Mouse (Mus musculus) adrenal gland, adult (tissue): ENCODE measurements around the gene Gas2l2.

ENCODE experiments used
- DNase-seq, 2 experiments: peaks; one replicate each; pipeline ENCODE4 v3.0.0; 2022 to 2023; ENCODE audit warnings: low spot score in 1 of 2; ENCODE audit not compliant: inconsistent age in 2 of 2

The Gas2l2 gene

DNA sequence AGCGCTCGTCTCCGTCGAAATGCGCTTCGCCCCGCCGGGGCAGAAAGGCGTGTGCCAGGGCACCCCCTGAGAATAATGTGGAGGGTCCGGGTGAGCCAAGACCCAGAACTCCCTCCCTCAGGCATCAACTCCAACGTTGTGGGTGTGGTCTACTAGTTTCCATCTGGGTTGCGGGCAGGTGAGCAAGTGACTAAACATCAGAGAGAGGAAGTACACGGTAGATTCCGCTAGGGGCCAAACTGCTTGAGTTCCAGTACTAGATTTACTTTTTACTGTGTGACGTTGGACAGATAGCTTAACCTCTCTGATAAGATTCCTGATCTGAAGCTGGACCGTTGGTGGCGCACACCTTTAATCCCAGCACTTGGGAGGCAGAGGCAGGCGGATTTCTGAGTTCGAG is 15.7 kb upstream of the Gas2l2 start:
- peak in 1 of 2 experiments; percentile 25 for DNase-seq

DNA sequence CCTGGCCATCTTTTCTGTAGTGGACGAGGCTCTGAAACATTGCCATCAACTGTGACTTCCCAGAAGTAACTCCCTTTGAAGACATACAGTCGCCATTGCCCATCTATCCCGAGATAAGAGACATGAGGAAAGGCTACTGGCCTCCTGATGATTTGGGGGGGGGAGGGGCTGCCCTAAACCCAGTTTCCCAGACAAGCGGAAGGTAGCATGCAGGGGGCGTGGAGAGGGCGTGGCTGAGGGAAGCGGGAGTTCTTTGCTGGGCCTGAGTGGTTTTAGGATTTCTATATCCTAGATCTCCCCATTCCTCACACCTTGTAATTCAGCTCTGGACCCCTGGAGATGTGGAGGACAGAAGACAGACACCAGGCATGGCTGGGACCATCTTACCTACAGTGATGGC is 14.6 kb upstream of the Gas2l2 start:
- DNase-seq, result no peak

DNA sequence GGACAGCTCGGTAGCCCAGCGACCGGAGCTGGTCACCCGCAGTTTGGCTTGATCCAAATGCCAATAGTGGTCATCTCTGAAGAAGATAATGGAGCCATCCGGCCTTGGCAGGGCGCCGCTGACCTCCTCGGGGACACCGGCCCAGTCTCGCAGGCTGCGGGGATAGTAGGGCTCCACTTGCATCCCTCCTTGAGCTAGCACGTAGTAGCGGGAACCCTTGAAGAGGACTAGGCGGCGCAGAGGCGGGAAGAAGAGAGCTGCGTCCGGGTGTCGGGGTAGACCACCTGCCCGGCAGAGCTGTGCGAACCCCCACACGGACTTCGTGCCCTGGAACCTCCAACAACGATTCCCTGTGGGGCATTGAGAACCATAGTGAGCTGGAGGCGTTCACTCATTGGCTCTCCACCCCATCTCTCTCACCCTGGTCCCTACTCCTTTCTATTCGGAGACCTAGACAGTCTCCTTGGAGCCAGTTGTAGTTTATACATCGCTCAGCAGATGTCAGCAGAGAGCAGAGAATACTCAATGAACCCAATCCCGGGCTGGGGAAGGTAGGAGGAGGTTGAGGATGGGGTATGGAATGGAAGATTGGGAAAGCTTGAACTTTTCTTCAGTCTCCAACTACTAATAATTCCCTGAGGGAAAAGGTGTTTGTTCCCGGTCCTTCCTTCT is 13.5 kb upstream of the Gas2l2 start:
- DNase-seq, result peak; percentile 73 to 94

DNA sequence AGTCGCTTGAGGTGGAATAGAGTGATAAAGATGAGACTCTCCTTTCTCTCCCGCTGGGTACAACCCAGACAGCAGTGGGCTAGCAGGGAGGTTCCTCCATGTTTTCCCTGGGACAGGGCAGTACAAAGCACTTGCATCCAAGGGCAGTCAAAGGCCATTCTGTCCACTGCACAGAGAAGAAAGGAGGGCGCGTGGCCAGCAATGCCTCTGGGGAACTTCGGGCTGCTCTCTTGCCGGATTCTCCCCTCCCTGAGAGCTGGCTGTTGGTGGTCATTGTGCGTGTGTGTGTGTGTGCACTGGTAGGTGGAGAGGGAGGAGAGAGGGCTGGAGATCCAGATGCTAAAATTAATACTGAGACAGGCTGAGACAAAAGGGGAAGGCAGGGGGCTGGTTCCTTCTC is 12.0 kb upstream of the Gas2l2 start:
- peak; percentile 40 to 79 for DNase-seq

DNA sequence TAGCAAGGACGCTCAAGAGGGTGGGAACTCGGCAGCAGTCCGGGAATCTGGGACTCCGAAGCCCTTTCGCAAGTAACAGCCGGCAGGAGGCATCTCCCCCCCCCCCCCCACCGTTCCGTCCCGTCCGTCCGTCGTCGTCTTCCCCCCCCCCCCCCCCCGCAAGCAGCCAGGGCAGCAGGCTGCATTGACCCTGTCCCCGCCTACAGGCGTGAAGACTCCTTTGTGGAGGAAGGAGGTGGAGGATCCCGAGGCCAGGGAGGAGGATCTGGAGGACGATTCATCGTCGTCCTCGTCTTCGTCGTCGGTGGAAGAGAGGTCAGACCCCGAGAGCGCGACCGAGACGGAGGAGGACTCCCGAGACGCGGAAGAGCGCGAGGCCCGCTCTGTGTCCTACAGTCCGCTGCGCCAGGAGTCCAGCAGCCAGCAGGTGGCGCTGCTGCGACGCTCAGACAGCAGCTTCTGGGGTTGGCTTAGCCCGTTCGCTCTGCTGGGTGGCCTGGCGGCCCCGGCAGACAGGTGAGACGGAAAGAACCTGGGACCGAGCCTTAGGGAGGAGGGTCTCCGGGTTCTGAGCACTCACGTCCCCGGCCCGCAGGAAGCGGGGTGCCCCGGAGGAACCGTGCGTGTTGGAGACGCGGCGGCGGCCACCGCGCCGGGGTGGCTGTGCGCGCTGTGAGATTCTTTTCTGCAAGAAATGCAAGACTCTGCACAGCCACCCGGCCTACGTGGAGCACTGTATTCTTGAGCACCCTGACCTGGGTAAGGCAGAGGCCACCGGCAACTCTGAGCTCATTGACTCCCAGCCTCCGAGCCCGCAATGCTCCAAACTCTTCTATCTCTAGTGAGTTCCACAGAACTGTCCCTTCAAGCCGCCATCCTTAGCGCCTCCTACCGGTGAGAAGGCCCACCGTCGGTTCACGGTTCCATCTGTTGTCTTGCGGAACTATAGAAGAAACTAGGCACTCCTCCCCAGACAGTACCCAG is 11.1 kb upstream of the Gas2l2 start:
- DNase-seq, result peak; percentile 88 to 96

DNA sequence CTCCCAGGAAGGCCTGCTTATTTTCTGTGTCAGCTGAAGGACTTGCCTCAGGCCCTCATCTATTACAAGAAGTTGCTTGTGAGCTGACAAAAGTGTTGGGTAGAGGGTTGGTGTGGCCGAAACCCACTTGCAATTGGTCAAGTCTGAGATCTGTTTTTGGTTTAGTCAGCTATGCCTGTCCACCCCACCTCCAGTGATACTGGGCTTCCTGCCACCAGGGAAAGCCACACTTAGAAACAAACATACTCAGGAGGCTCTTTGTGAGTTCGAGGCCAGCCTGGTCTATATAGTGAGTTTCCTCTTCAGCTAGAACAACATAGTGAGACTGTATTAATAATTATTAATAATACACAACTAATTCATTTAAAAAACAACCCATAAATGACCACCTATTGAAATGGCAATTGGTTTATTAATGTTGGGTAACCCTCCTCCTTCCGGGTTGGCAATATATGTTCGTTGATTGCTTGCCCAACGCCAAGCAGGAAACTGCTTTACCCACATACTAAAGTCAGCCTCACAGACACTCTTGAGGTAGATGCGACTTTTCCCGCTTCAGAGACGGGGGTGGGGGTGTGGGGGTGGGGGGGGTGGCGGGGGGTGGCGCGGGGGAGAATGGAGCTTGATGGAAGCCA is 10.3 kb upstream of the Gas2l2 start:
- DNase-seq, result peak in 1 of 2 experiments; percentile 27

DNA sequence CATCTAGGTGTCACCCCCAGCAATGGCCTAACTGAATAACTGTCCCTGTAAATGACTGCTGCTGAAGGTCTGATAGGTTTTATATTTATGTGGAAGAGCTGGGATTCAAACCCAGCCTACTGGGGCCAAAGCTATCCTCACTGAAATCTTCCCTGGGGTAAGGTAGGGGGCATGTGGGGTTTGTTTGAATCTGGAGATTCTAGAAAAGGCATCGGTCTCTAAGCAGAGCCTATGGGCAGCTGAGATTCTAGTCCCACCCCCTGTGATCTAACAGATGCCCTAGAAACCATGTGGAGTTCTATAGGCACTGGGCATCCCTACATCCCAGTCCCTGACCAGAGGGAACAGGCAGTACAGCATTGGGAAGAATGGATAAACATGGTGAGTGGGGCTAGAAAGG is 8.1 kb upstream of the Gas2l2 start, which contains the start of gene 1700020L24Rik:
Gene 1700020L24Rik (plus strand): TSS at position 301 of the 400 bp plus-strand sequence.
- no peak for DNase-seq

DNA sequence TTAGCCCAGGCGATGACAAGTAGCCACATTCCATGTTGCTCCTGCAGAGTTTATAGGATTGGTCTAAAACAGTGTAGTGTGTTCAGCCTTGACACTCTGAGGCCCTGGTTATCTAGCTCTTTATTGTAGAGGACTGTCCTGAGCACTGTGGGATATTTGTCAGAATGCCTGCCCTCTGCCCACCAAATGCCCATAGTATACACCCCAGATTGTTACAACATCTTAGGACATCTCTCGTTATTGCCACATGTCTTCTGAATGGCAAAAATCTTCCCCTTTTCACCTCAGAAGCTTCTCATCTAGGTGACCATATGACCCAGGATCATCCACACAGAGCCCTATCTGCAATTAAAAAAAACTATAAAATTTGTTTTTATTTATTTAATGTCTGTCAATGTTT is 3.3 kb upstream of the Gas2l2 start:
- no peak for DNase-seq

DNA sequence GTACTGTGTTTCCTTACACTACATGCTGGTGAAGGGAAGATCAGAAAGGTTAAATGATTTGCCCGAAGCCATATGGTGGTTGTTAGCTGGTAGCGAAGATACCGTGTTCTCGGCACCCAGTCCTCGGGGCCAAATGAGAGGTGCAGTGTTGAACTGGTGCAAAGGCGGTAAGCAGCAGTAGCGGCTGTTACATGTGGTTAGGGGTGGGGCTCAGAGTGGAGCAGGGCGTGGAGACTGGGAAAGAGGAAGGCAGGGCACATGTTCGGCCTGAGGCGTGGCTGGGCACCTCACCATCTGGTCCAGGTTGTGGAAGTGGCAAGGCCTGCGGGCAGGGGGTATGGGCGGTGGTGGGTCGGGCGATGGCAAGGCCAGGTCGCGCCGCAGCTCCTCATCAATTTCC is 2.3 kb downstream of the Gas2l2 start:
- peak in 1 of 2 experiments; percentile 52 for DNase-seq

DNA sequence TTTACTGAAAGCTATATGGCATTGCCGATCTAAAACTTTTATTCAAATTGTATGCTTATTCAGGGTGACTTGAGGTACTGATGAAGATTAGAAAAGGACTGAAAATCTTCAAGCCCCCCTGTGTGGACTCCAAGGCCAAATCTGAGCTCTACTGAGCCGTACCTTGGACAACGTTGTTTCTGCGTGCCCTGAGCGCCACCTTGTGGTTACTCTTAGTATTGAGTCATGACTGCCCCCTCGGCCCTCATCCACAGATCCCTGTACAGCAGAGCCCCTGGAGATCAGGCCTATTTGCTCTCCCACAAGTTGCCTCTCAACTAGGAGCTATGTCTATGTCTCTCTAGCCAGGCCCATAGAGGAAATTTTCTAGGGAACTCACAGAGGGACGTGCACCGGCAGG is 4.6 kb downstream of the Gas2l2 start:
- peak; percentile 56 to 93 for DNase-seq

DNA sequence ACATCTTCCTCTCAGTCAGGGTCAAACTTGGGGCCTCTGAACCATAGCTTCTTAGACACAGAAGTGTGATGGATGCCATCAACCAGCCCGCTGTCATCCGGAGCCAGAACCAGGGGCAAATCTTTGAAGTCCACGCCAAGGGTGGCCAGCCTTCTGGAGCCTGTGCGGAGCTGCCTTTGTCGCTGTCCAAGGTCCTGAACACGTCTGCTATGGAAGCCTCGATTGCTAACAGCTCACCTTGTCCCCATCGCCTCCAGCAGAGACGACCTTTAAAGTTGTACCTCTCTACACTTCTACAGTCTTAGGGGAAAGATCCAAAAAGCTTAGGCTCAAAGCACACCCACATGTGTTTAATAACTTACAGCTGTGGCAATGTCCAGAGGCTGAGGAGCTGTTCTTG is 8.0 kb downstream of the Gas2l2 start:
- DNase-seq, result peak; percentile 71 to 90

DNA sequence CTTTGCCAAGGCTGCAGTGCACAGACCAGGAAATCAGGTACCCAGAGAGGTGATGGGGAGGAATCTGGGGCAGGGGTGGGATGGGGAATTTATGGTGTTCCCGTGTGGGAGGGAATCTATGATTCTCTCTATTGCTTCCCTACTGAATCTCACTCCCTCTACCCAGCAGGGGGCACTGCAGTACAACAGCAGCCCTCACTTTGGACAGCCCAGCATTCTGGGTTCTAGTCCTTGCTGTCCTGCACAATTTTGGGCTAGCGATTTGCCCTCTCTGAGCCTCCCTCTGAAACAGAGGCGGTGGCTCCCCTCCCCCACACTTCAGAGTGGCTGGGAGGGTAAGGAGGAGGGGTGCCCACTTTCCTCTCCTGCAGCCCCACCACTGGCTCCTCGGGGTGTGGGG is 8.9 kb downstream of the Gas2l2 start:
- DNase-seq, result no peak

DNA sequence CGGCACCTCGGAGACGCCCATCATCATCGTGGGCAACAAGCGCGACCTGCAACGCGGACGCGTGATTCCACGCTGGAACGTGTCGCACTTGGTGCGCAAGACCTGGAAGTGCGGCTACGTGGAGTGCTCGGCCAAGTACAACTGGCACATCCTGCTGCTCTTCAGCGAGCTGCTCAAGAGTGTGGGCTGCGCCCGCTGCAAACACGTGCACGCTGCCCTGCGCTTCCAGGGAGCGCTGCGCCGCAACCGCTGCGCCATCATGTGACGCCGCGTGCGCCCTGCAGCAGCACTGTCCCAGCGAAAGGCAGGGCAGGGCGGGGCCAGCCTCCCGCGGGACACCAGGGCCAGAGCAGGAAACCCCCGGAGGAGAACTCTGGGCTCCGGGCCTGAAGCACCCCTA is 10.7 kb downstream of the Gas2l2 start:
- DNase-seq, result no peak

DNA sequence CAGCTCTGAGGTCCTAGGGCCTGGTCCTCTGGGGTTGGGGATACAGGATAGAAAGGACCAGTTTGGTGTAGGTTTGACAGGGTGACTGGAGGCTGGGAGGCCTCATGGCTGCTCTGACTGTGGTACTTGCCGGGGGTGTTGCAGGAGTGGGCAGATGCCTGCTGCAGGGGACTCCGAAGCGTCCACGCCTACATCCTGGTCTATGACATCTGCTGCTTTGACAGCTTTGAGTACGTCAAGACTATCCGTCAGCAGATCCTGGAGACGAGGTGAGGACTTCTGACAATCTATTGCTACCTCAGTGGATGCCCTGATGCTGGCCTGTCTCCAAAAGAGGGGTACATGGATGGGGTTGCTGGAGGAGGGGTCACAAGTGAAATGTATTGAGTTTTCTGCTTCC is 11.5 kb downstream of the Gas2l2 start:
- no peak for DNase-seq

DNA sequence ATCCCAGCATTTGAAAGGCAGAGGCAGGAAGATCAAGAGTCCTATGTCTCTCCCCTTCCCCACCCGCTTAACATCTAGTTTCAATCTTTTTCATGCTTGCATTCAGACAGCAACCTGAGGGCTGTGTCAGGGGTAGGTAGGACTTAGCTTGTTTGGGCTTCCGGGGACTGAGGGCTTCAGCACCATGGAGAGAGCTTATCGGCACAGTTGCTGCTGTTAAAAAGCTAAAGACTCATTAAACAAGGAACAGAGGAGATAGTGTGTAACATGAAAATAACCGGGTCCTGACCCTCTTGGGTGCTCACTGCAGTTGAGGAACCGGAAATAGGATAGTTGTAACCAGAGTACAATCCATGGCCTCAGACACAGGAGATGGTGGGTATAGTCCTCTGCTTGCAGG is 12.2 kb downstream of the Gas2l2 start:
- peak; percentile 67 to 88 for DNase-seq

DNA sequence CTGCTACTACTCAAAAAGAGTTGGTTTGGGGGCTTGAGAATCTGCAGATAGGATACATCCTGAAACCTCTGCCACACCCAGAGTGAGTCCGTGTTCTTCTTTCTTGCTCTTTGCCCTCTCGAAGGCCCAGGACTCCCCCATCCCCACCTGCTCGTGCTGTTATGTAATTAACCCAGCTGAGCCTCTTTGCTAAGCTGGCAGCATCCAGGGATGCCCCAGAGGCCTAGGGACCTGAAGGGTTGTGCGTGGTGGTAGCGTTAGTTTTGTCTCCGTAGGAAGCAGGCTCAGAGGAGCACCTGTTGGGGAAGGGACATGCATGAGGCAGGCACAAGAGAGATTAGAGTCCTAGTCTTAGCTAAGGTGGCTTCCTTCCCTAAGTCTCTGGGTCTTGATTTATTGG is 18.7 kb downstream of the Gas2l2 start:
- DNase-seq, result no peak

DNA sequence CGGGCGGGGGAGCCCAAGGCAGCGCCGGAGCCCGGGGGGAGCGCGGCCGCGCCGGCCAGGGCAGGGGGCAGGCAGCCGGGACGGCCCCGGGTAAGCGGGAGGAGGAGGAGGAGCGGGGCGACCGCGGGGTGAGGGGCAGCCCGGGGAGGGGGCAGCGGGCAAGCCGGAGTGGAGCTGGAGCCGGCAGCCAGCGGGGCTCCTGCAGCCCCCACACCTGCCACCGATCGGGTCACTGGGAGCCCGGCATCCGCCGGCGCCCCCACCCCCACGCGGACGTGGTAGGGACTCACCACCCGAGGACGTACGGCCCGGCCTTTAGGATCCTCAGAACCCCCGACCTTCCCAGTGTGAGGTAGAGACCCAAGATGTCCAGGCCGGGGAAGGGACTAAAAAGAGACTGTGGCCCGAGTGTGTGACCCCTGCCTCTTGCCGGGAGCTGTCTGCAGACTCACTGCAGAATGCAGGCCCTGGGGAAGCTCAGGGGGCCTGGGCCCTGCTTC is 19.4 kb downstream of the Gas2l2 start:
- DNase-seq, result peak; percentile 22 to 70

DNA sequence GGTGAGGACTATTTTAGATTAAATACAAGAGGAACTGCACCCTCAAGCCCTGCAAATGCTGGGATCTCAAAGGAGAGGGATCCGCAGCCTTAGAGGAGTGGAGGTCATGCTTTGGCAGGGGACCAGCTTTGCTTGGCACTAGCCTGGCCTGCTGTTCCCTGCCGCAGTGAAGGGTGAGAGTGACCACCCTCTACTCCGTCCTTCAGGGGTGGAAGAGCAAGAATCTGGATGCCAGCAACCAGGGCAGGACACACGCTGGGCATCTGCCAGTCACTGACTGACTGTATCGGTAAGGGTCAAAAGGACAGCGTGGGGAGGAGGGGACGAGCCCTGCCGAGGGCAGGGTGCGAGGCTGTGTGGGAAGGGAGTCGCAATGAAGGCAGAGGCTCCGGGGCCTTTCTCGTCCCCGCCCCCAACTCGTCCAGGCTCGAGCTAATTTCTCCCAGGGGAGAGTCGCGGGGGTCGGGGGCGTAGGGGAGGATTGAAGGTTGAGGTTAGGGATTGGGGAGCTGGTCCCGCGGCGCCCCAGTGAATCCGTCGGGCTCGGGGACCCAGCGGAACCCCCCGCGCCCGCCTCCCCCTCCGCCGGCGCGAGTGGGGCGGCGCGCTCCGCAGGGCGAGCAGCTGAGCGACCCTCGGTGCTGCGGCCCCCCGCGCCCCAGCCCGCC is 20.0 kb downstream of the Gas2l2 start, which contains the start of gene Rasl10b:
Gene Rasl10b (plus strand): TSS at position 51 of the 668 bp plus-strand sequence.
- peak; percentile 49 to 78 for DNase-seq

DNA sequence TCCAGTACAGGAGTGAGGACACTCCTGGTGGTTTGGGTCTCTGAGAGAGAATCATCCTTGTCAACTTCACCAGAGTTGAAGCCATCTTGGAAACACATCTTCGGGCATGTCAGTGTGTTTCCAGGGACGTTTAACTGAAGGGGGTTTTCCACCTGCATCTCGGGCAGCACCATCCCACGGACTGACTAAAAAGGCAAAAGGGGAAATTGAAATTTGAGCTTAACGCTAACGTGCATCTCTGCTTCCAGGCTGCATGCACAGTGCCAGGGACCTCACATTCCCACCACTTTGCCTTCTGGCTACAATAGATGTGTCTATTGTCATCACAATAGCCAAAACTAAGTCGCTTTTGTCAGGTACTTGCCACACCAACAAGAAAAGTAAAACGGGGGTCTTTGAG is 21.0 kb downstream of the Gas2l2 start:
- DNase-seq, result no peak

DNA sequence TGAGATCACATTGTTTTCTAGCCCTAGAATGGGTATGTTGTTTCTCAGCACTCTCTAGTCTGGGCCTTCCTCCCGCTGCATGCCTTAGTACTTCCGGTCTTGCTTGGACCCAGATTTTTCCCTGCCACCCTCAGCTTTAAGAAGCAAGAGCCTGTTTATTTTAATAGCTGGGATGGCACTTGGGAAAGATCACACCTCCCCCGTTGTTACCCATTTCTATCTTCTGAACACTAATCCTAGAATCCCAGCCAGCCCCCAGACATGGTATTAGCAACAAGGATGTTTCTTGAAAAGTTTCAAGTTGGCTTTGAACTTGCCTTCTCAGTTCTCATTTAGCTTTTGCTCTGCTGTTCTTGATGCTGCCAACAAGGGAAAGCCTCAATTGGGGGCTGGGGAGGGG is 22.9 kb downstream of the Gas2l2 start:
- no peak for DNase-seq

DNA sequence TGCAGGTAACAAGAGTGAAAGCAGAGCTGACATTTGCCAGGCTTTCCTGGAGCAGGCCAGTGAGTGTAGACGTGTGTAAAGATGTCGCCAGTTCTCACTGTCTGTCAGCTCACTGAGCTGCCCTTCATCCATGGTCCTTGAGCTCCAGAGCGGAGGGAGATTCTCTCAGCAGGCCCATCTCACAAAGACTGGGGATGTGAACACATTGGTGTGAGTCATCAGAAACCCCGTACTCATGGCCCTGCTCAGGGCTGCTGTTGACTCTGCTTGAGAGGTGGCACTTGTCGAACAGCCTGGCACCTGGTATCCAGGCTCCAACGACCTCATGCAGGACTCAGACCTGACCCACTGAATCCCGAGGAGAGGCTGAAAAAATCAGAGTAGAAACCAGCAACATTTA is 25.5 kb downstream of the Gas2l2 start:
- DNase-seq, result peak in 1 of 2 experiments; percentile 55
